Mouse (Mus musculus): ENCODE measurements at regions not wholly inside any gene's neighbourhood (a gene's known extent, or its start where the extent isn't known, plus 50 kb on each side); places are given as distances from the start of the nearest gene placed in this dataset.

- ATAC-seq (no peak), DNase-seq (no peak)
- no peak for TF ChIP-seq CTCF (IDR thresholded peaks at IDR 0.05; ENCODE audit: low read depth)
- no peaks in the 10 kb centered on the region for H3K27me3 ChIP-seq (ENCODE audit: insufficient read depth, low read length)
- no peak overlapping the region for H3K4me2 ChIP-seq (ENCODE audit: low read depth)
- H3K36me3 ChIP-seq (ENCODE audit: insufficient read depth): no peaks in the 10 kb centered on the region
- H3K4me3 ChIP-seq (ENCODE audit: low read depth, low read length): no peak overlapping the region
- no peaks in the 10 kb centered on the region for H3K9me3 ChIP-seq (ENCODE audit: low read length)
- WGBS: 76% methylated on average over 1 of the region's 1 CpGs
- no peaks in the 10 kb centered on the region for H3K4me1 ChIP-seq (ENCODE audit: insufficient read depth)
- H3K27ac ChIP-seq (ENCODE audit: low read depth, low read length): no peak overlapping the region
- H3K9ac ChIP-seq: no peak overlapping the region
These were observed 926.7 kb downstream of the Car8 start for GRCm38 (mm10) chr4:7312160-7312559.

- Histone ChIP-seq H3K36me3 (ENCODE audit: insufficient read depth) (no peaks in the 10 kb centered on the region), H3K27me3 (ENCODE audit: insufficient read depth, low read length) (no peaks in the 10 kb centered on the region), H3K9ac (no peak overlapping the region), H3K27ac (ENCODE audit: low read depth, low read length) (no peak overlapping the region), H3K4me2 (ENCODE audit: low read depth) (no peak overlapping the region), H3K9me3 (ENCODE audit: low read length) (no peaks in the 10 kb centered on the region), H3K4me1 (ENCODE audit: insufficient read depth) (no peaks in the 10 kb centered on the region), H3K4me3 (ENCODE audit: low read depth, low read length) (no peak overlapping the region)
- peak; percentile 76 for ATAC-seq
- 64% methylated on average over 4 of the region's 4 CpGs for WGBS
- DNase-seq: peak; percentile 30
- TF ChIP-seq CTCF (IDR thresholded peaks at IDR 0.05; ENCODE audit: low read depth): no peak
These were observed 969.8 kb downstream of the Car8 start for GRCm38 (mm10) chr4:7269047-7269446.

- no peak overlapping the region for H3K4me3 ChIP-seq (ENCODE audit: low read depth, low read length)
- DNase-seq (no peak), ATAC-seq (no peak)
- H3K4me2 ChIP-seq (ENCODE audit: low read depth): no peak overlapping the region
- H3K27me3 ChIP-seq (ENCODE audit: insufficient read depth, low read length): no peaks in the 10 kb centered on the region
- no peak overlapping the region for H3K9ac ChIP-seq
- no peak for TF ChIP-seq CTCF (IDR thresholded peaks at IDR 0.05; ENCODE audit: low read depth)
- 86% methylated on average over 2 of the region's 2 CpGs for WGBS
- H3K36me3 ChIP-seq (ENCODE audit: insufficient read depth): no peaks in the 10 kb centered on the region
- no peak overlapping the region for H3K27ac ChIP-seq (ENCODE audit: low read depth, low read length)
- no peaks in the 10 kb centered on the region for H3K9me3 ChIP-seq (ENCODE audit: low read length)
- H3K4me1 ChIP-seq (ENCODE audit: insufficient read depth): no peaks in the 10 kb centered on the region
These were observed 982.4 kb downstream of the Car8 start for GRCm38 (mm10) chr4:7256486-7256885.

- no peak overlapping the region for H3K27ac ChIP-seq (ENCODE audit: low read depth, low read length)
- no peak overlapping the region for H3K9ac ChIP-seq
- H3K4me2 ChIP-seq (ENCODE audit: low read depth): no peak overlapping the region
- DNase-seq (no peak), ATAC-seq (no peak)
- H3K9me3 ChIP-seq (ENCODE audit: low read length): no peaks in the 10 kb centered on the region
- 72% methylated on average over 2 of the region's 2 CpGs for WGBS
- no peak overlapping the region for H3K4me3 ChIP-seq (ENCODE audit: low read depth, low read length)
- no peaks in the 10 kb centered on the region for H3K4me1 ChIP-seq (ENCODE audit: insufficient read depth)
- TF ChIP-seq CTCF (IDR thresholded peaks at IDR 0.05; ENCODE audit: low read depth): no peak
- no peaks in the 10 kb centered on the region for H3K36me3 ChIP-seq (ENCODE audit: insufficient read depth)
- H3K27me3 ChIP-seq (ENCODE audit: insufficient read depth, low read length): no peaks in the 10 kb centered on the region
These were observed 985.2 kb downstream of the Car8 start for GRCm38 (mm10) chr4:7253616-7254015.

- no peak for DNase-seq
- Histone ChIP-seq H3K27me3 (ENCODE audit: insufficient read depth, low read length) (no peaks in the 10 kb centered on the region), H3K9me3 (ENCODE audit: low read length) (no peaks in the 10 kb centered on the region), H3K9ac (no peak overlapping the region), H3K4me3 (ENCODE audit: low read depth, low read length) (no peak overlapping the region), H3K36me3 (ENCODE audit: insufficient read depth) (no peaks in the 10 kb centered on the region), H3K4me1 (ENCODE audit: insufficient read depth) (no peaks in the 10 kb centered on the region), H3K27ac (ENCODE audit: low read depth, low read length) (no peak overlapping the region), H3K4me2 (ENCODE audit: low read depth) (no peak overlapping the region)
- TF ChIP-seq CTCF (IDR thresholded peaks at IDR 0.05; ENCODE audit: low read depth): no peak
- WGBS: 64% methylated on average over 2 of the region's 2 CpGs
- no peak for ATAC-seq
These were observed 987.2 kb downstream of the Car8 start for GRCm38 (mm10) chr4:7251641-7252040.

- H3K36me3 ChIP-seq (ENCODE audit: insufficient read depth): no peaks in the 10 kb centered on the region
- no peak for ATAC-seq
- WGBS: 33% methylated on average over 4 of the region's 4 CpGs
- no peaks in the 10 kb centered on the region for H3K9me3 ChIP-seq (ENCODE audit: low read length)
- H3K4me3 ChIP-seq (ENCODE audit: low read depth, low read length): no peak overlapping the region
- no peak overlapping the region for H3K27ac ChIP-seq (ENCODE audit: low read depth, low read length)
- H3K9ac ChIP-seq: no peak overlapping the region
- H3K4me2 ChIP-seq (ENCODE audit: low read depth): no peak overlapping the region
- DNase-seq: no peak
- no peak for TF ChIP-seq CTCF (IDR thresholded peaks at IDR 0.05; ENCODE audit: low read depth)
- no peaks in the 10 kb centered on the region for H3K4me1 ChIP-seq (ENCODE audit: insufficient read depth)
- no peaks in the 10 kb centered on the region for H3K27me3 ChIP-seq (ENCODE audit: insufficient read depth, low read length)
These were observed 991.0 kb downstream of the Car8 start for GRCm38 (mm10) chr4:7247816-7248215.

- TF ChIP-seq CTCF (IDR thresholded peaks at IDR 0.05; ENCODE audit: low read depth): no peak
- Histone ChIP-seq H3K36me3 (ENCODE audit: insufficient read depth) (no peaks in the 10 kb centered on the region), H3K9ac (no peak overlapping the region), H3K4me2 (ENCODE audit: low read depth) (no peak overlapping the region), H3K9me3 (ENCODE audit: low read length) (no peaks in the 10 kb centered on the region), H3K27me3 (ENCODE audit: insufficient read depth, low read length) (no peaks in the 10 kb centered on the region), H3K4me1 (ENCODE audit: insufficient read depth) (no peaks in the 10 kb centered on the region), H3K4me3 (ENCODE audit: low read depth, low read length) (no peak overlapping the region), H3K27ac (ENCODE audit: low read depth, low read length) (no peak overlapping the region)
- no peak for DNase-seq
- 15% methylated on average over 4 of the region's 4 CpGs for WGBS
- no peak for ATAC-seq
These were observed 991.6 kb downstream of the Car8 start for GRCm38 (mm10) chr4:7247244-7247643.

- Histone ChIP-seq H3K9me3 (ENCODE audit: low read length) (no peaks in the 10 kb centered on the region), H3K4me1 (ENCODE audit: insufficient read depth) (no peaks in the 10 kb centered on the region), H3K4me3 (ENCODE audit: low read depth, low read length) (no peak overlapping the region), H3K36me3 (ENCODE audit: insufficient read depth) (no peaks in the 10 kb centered on the region), H3K27me3 (ENCODE audit: insufficient read depth, low read length) (no peaks in the 10 kb centered on the region), H3K9ac (no peak overlapping the region), H3K27ac (ENCODE audit: low read depth, low read length) (no peak overlapping the region), H3K4me2 (ENCODE audit: low read depth) (no peak overlapping the region)
- ATAC-seq: no peak
- no peak for TF ChIP-seq CTCF (IDR thresholded peaks at IDR 0.05; ENCODE audit: low read depth)
- 70% methylated on average over 4 of the region's 4 CpGs for WGBS
- DNase-seq: no peak
These were observed 992.0 kb downstream of the Car8 start for GRCm38 (mm10) chr4:7246828-7247227.
